Mouse (Mus musculus) heart, adult 18-20 months (tissue): ENCODE data around the gene Tst. TPM values are rescaled to one million over a fixed set of nuclear protein-coding genes. Genes with fewer than 3 reads are reported as not detected.

Source experiments
- DNase-seq, 2 experiments: peaks; one replicate each; pipeline ENCODE4 v3.0.0; 2021 to 2022; ENCODE audit warnings: mixed read lengths in 1 of 2
- total RNA-seq, 2 experiments: library from RNA; stranded (reverse); gene quantifications; 2 replicates each; pipeline ENCODE4 v1.2.3; 2021

The Tst gene
- total RNA-seq, 2 experiments from 2014 or later, result 21.5 to 28.3 TPM

DNA sequence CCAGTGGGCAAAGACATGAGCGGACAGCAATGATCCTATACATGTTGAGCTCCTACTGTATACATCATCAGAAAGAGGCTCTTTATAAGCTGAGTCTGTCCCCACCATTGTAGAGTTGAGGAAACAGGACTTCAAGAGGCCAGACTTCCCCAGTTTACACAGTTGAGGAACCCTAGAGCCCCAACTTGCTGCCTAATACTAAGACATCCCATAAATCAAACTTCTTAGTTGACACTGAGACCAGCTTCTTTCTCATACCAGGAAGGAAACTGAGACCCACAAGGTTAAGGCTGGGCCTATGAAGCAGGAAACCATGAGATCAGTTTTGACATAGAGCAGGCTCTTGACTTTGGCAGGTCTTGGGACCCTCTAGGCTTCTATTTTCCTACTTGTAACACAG lies 20.1 kb downstream of the Tst start:
- DNase-seq, result no peak

DNA sequence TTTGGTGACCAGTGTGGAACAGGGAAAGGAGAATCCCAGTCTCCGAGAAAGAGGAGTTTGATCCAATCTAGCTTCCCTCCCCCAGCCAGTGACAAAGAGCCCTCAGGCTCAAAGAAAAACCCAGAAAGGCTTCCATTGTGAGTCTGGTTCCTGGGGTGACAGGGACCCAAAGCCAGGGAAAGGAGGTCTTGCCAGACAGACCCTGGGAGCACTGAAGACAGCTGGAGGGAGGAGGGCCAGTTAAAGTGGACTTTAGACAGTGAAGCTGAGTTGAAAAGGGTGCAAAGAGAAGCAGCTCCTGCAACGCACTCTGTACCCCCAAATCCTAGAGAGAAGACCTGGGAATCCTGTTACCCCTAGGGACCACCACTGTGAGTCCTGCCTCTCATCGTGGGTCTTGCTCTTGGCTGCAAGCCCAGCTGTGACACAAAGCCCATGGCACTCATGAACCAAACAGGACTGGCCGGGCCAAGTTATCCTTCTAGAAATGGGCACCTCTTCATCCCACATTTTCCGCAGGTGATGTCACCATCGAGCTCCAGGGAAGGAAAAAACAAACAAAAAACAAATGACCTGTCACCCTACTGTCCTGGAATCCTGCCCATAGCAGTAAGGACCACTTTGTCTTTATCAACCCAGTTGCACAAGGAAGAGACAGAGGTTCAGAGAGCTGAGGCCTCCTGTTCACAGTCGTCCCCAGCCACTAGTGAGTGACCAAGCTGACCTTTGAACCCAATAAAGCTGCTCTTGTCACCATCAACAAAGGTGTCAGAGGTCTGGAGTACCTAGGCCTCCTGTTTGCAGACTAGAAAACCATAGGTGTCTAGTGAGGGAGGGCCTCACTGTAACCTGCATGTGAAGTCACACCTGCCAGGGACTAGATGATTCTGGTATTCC lies 21.2 kb downstream of the Tst start:
- no peak for DNase-seq

DNA sequence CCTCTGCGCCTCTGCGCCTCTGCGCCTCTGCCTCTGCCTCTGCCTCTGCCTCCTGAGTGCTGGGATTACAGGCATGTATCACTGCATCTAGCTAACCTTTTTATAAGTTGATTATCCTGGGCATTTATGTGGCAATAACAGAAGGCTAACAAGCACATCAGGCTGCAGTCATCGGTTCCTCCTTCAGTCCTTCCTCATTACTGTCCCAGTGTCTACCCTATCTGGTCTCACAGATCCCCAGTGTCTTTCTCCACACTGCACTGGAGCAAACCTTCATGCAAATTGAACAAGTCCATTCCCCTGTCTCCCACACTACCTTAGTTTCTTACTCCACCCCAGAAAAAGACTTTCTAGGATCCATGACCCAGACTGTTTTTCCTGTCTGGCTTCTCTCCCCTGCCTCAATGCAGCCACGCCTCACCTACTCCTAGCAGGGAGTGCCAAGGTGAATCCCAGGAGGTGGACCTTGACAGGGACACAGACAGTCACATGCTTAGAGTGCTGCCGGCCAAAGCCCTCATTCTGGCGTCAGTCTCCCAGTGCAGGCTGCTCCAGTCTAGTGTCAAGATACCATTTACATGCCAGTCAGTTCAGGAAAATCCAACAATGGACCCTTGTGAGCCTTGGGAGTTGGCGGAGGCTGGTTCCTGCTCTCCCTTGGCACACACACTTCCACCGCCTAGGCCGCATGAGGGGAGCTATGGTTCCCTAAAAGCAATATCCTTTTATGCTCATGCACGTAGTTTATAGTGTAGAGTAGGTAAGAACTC lies 22.1 kb downstream of the Tst start:
- peak; percentile 39 to 62 for DNase-seq

DNA sequence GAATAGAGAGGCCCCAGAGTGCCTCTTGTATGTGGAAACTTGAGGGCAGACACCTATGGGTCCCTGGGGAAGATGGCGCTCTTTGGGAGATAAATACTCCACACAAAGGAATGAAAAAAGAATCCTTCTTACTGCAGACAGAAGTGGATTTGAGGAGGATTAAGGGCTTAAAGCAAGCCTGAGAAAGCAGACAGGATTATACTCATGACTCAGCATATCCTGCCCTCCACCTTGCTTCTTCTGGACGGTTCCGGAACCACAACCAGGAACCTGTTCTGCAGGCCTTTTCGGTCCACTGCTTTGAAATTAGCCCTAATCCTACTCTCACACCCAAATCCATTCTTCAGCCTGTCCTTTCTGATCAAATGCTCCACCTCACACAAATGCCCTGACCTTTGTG lies 23.6 kb downstream of the Tst start:
- DNase-seq, result no peak

DNA sequence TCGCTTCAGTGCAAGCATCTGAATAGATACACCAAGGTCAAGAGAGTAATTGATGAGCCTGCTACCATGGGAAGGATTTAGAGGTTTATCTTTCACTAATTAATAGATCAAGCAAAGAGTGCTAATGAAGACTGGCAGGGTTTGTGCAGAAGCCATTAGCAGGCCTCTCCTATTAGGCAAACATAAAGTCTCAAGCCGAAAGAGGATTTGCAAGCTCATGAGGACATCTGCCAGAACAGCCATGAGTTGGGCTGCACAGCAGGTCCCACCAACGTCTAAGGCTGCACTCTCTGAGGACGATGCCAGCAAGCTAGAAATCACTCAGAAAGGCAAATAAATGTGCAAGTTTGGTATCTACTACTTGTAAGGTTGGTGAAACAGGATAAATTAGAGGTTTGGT lies 25.0 kb downstream of the Tst start:
- no peak for DNase-seq

DNA sequence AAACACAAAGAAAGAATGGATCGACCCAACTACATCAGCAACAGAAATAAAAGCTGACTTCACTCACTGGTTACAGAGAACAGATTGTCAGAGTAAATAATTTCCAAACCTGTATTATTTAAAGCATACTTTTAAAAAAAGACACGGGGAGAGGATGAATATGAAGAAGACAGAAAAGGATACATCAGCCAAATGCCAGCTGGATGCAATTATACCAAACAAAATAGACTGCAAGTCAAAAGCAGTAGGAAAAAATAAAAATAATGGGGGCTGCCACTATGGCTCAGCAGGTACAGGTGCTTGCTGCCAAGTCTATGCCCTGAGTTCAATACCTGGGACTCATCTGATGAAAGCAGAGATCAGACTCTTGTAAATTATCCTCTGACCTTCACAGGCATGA lies 25.5 kb downstream of the Tst start:
- no peak for DNase-seq

DNA sequence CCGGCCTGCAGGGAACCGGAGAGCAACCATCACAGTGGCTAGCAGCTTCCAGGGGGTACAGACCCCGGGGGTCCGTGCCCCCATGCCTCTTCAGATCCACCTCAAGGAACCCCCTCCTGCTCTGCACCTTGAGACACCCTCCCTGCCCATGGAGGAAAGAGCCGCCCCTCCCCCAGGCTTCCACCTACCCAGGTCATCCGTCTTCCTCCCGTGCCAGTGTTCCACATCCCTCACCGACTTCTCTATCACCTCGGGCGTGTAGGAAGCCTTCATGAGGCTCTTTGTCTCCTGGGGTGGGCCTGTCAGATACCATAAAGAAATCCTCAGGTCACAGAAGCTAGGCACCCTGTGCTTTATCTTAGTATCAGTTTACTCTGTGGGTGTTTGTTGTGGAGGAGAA lies 27.2 kb downstream of the Tst start:
- no peak for DNase-seq

DNA sequence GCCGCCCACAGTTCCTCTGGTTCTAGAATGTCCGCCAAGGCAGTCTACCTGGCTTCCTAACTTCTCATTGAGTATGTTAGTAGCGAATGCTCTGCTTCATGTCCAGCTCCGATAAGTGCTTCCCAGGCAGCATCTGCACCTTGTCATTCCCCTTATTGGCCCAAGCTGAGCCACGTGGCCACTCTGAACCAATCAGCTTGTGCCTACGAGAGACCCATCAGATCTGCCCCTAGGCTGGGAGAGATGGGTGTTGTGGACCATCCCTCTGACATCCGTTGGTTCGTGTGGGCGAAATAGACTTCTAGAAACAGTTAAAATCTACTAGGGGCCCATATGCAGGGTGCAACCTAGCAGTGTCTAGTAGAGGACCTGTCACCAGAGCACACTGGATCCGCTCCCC lies 27.8 kb downstream of the Tst start:
- no peak for DNase-seq

DNA sequence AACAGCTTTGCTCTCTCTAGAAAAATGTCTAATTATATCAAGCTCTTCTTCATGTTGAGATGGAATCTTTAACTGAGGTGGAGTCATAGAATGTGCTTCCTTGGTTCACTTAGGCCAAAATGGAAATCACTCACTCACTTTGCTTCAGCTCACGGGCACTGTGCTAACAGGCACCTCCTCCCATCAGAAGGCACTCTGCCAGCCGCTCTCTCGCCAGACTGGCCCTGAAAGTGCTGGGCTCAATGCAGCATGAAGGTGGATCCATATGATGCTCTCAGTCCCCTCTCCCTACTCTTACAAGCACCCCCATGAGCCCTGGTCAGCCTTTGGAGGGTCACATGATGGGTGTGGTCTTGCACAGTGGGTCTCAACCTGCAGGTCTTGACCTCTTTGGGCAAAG lies 31.5 kb downstream of the Tst start:
- DNase-seq, result peak in 1 of 2 experiments; percentile 17

DNA sequence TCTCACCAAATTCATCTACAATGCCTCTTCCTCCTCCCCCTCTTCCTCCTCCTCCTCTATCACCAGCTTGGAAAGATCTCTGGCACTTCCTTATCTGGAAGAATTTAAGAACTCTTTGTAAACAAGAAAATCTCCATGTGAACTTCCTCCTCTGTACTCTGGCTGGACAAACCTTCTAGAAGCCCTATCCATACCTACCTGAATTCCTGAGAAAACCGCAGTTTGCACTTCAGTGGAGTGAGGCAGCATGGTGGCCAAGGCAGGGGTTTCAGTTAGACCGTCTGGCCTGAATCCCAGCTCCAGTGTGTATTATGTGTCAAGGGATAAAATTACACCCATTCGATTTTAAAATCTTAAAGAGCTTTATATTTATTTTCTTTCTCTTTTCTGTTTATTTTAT lies 32.9 kb downstream of the Tst start:
- DNase-seq, result no peak

DNA sequence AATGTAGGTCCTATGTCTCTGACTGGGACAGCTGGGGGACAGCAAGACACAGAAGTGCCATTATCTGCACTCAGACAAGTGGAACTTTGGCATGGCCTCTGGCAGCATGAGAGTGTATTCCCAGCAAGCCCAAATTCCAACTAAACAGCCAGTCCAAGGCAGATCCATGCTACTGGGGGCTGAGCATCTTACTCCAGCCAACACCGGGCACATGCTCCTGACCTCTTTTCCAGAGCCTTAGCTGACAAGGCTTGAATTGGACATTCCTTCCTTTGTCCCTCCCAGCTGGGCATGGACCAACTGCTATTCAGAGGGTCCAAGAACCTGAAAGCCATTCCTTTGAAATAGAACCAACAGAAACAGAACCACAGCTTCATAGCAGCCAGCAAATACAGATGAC lies 36.1 kb downstream of the Tst start:
- no peak for DNase-seq

DNA sequence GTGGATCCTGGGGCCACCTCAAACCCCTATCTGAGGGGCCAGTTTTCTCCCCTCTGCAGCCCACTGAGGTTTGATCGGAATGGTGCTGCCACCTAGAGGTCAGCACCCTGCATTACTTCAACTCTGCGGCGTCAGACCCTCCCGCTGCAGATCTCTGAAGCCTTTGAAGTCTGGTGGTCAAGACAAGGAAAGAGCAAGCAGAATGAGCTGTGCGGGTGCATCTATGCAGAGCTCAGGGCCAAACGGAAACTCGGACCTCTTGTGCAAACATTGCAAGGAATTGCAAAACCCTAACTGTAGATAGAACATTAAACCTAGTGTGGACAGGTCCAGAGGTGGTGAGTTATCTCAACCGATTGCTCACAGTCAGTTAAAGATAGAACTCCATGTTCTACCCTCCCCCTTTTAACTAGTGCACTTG lies 36.8 kb downstream of the Tst start:
- peak; percentile 52 to 76 for DNase-seq

DNA sequence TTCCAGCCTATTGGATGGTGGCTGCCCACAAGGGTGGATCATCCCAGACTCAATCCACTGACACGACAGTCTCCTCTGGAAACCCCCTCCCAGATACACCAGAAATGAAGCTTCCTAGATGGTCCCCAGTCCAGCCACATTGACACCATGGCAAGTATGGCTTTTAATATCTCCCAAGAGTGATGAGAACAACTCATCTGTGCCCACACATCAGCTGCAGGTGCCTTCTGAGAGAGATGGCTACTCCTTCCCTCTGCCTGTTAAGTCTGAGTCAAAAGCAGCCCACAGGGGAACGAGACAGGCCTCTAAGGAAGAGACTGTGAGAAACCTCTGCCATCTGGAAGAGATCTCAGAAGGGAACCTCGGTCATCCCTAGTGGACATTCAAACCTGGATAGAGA lies 37.9 kb downstream of the Tst start:
- no peak for DNase-seq

DNA sequence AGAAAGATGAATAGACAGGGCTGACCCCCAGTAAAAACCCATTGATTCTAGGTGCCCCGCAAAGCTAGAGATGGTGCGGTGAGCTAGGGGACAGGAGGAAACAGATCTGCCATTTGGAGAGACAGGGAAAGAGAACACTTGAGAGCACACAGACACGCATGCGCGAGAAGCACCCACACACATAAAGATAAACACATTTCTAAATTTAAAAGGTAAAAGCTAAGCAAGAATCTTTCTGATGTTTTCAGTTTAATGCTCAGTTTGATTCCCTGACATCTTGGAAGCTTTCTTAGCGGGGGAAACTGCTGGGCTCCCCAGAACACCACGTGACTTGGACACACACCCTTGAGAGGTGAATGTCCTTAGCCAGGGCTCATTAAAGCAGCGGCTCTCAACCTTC lies 38.8 kb downstream of the Tst start:
- DNase-seq, result no peak

DNA sequence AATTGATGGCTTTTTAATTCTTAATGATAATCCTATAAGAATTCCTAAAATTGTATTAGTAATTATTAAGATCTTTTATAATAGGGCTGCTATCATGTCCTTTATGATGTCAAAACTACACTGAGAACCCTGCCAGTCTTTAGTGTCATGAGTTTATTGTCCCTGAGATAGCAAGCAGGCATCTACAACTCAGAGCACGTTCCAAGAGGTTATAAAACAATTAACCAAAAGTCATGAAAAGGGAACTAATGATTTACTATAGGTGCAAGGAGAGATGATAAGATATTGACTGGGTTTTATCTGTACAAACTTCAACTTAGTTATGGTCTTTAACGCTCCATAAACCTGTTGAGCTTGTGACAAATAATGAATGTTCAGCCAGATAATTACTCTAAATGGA lies 39.8 kb downstream of the Tst start:
- no peak for DNase-seq

DNA sequence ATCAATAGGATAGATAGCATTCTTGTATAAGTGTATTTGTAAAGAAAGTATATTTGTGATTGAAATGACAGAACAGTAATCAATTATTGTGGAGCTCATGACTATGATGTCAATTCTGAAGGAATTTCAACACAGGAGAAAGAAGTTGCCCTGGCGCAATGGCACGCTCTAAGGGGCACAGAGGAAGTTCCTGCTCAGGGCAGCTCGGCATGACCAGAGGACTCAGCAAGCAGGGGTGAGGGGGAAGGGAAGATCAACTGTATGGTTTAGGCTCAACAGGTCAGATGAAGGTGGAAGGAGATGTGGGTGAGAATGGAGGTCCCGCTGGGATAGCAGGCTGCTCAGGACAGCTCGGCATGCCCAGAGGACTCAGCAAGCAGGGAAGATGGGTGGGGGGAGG lies 50.2 kb downstream of the Tst start:
- no peak for DNase-seq

DNA sequence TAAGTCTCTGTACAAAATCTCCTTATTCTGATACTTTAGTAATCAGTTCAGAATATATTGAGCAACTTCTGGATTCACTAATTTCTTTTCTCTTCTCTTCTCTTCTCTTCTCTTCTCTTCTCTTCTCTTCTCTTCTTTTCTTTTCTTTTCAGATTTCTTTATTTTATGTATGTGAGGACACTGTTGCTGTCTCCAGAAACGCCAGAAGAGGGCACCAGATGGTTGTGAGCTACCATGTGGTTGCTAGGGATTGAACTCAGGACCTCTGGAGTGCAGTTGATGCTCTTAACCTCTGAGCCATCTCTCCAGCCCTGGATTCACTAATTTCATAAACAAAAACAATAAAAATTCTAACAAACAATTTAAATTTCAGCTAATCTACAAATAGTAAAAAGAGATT lies 50.7 kb downstream of the Tst start:
- DNase-seq, result peak in 1 of 2 experiments; percentile 58

DNA sequence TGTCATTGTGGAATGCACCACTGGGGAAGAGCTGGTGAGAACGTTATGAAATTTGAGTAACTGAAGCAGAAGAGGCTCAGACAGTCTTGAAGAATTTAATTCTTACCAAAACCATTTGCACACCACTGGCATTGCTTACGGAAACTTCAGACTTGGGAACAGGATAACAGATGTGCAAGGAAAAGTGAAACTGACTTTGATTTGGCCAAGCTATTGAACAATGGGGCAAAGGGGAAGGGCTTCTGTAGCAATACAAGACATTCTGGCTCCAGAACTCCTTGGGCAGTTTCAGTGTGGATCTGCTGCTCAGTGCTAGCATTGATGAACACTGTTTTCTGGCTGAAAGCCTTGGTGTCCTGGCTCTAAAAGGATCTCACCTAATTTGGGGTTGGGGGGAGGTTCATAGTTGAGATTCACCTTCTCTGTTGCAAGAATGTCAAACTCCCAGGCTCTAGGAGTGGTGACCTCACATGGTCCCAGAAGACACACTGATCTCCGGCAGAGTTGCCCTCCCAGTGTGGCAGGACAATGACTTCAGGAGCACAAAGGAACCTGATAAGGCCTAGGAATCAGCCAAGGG lies 54.0 kb downstream of the Tst start:
- no peak for DNase-seq

Other genes starting within 250 kb of the Tst start
- gene Ift27, start 231.8 kb downstream of the Tst start, total RNA-seq, result 10 to 100 TPM in 1 of 2 experiments, 1 to 10 TPM in 1; 8.2 to 11.6 TPM
- gene Pvalb, start 199.5 kb downstream of the Tst start, total RNA-seq, result under 1 TPM; 0.57 to 0.93 TPM
- gene Ncf4, start 161.1 kb downstream of the Tst start, total RNA-seq, result 1 to 10 TPM; 2.0 to 2.8 TPM
- 1 to 10 TPM in 1 of 2 experiments, under 1 TPM in 1; 0.37 to 2.5 TPM for gene Csf2rb2, start 100.2 kb downstream of the Tst start, total RNA-seq
- gene Csf2rb, start 80.2 kb downstream of the Tst start, total RNA-seq, result 1 to 10 TPM in 1 of 2 experiments, under 1 TPM in 1; 0.87 to 5.0 TPM
- not detected for gene Tex33, start 10.0 kb downstream of the Tst start, total RNA-seq
- 10 to 100 TPM; 47.9 to 49.0 TPM for gene Mpst, start 509 bp upstream of the Tst start, total RNA-seq
- gene Kctd17, start 22.7 kb upstream of the Tst start, total RNA-seq, result 10 to 100 TPM; 22.5 to 23.7 TPM
- gene Tmprss6, start 62.7 kb upstream of the Tst start, total RNA-seq, result not detected
- gene Il2rb, start 89.4 kb upstream of the Tst start, total RNA-seq, result 1 to 10 TPM in 1 of 2 experiments, under 1 TPM in 1; 0.55 to 2.4 TPM
- gene C1qtnf6, start 125.5 kb upstream of the Tst start, total RNA-seq, result 1 to 10 TPM; 7.8 to 7.9 TPM
- not detected for gene Sstr3, start 138.8 kb upstream of the Tst start, total RNA-seq
- gene Rac2, start 166.9 kb upstream of the Tst start, total RNA-seq, result 10 to 100 TPM in 1 of 2 experiments, 1 to 10 TPM in 1; 2.2 to 19.1 TPM
- 1 to 10 TPM; 3.8 to 6.3 TPM for gene Cyth4, start 191.1 kb upstream of the Tst start, total RNA-seq